Mouse (Mus musculus): ENCODE data around the gene Thumpd3. TPM values are rescaled to one million over a fixed set of nuclear protein-coding genes. Genes with fewer than 3 reads are reported as not detected.

The Thumpd3 gene
- 18.8 TPM for polyA plus RNA-seq (2012; fragmentation: generic; extraction: Trizol)
- long read RNA-seq, experiment 1, transcript Thumpd3-201 (10 exons, 2,163 nt): major isoform, 29 of 41 reads
- long read RNA-seq, experiment 1, partial matches to known transcripts: 2 of 41 reads
- long read RNA-seq, experiment 1, other reads (novel, unspliced or antisense): 10 of 41 reads
- long read RNA-seq, experiment 2, transcript Thumpd3-201 (10 exons, 2,163 nt): major isoform, 185 of 283 reads
- long read RNA-seq, experiment 2, partial matches to known transcripts: 24 of 283 reads
- long read RNA-seq, experiment 2, other reads (novel, unspliced or antisense): 73 of 283 reads

DNA sequence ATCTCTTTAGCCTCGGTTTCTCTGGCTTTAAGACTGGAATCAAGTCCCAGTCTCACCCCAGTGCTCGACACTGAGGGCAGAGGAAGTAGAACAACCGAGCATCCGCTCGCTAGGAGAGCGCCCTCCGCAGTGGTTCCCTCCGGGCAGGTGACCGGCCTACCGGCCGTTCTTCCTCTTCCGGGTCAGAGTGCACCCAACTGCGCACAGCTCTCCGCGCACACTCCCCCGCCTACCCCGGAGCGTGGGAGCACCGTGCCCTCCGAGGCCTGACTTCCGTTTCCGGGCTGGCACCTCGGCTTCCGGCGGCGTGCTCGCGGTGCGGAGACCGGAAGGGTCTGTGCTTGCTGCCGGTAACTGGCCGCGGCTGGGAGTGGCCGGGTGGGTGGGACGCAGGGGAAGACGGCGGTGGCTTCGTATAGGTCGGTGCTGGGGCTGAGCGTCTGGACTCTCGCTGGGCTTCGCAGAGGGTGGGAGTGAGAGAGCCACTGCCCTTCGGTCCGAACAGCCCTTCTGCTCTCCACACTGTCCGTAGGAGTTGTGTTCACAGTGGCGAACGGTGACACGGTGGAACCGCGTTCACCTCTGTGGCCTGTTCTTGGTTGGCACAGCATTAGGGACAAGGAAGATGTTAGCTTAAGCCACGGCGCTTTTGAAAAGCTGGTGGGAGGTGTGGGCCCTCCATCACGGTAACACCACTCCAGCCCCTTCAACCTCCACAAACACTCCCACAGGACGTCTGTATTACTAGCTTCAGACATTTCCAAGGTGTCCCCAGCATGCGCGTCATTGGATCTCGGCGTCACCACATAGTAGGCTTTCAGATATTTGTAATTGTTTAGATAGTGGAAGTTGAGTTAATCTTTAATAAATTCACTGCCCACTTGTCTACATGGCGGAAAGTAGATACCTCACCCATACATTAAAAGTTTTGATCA, at the start of gene Thumpd3:
Thumpd3 (plus strand) TSS at position 185 of the 935 bp plus-strand sequence.
- TF ChIP-seq CEBPB (IDR thresholded peaks at IDR 0.05; ENCODE audit: low read depth) (no peak), MYOD1 (IDR thresholded peaks at IDR 0.05; ENCODE audit: control insufficient read depth, insufficient read length, low read depth) (no peak), CTCF (IDR thresholded peaks at IDR 0.05; ENCODE audit: control insufficient read depth, insufficient read depth, insufficient read length) (no peak), MYOG (IDR thresholded peaks at IDR 0.05; ENCODE audit: control insufficient read depth, extremely low read depth, insufficient read length) (no peak), MAX (IDR thresholded peaks at IDR 0.05) (peak; percentile 94), FOSL1 (IDR thresholded peaks at IDR 0.05; ENCODE audit: insufficient read depth, low read length, poor library complexity, severe bottlenecking) (no peak), USF1 (IDR thresholded peaks at IDR 0.05; ENCODE audit: low read depth) (peak; percentile 81)
- H3K27me3 ChIP-seq (ENCODE audit: control insufficient read depth, insufficient read depth, insufficient read length): no peaks in the 10 kb centered on the region
- peaks cover 31% of the 10 kb centered on the region for H3K36me3 ChIP-seq (ENCODE audit: control insufficient read depth, insufficient read depth)
- peak within 1 kb of the TSS; percentile 98 for H3ac ChIP-seq (ENCODE audit: control insufficient read depth, insufficient read length, low read depth)
- H3K79me2 ChIP-seq (ENCODE audit: control insufficient read depth, insufficient read depth): peaks cover 40% of the 10 kb centered on the region
- H3K79me3 ChIP-seq (ENCODE audit: low read depth): peaks cover 17% of the 10 kb centered on the region
- peak within 1 kb of the TSS; percentile 92 for H3K4me3 ChIP-seq (ENCODE audit: insufficient read depth, poor library complexity, severe bottlenecking)

DNA sequence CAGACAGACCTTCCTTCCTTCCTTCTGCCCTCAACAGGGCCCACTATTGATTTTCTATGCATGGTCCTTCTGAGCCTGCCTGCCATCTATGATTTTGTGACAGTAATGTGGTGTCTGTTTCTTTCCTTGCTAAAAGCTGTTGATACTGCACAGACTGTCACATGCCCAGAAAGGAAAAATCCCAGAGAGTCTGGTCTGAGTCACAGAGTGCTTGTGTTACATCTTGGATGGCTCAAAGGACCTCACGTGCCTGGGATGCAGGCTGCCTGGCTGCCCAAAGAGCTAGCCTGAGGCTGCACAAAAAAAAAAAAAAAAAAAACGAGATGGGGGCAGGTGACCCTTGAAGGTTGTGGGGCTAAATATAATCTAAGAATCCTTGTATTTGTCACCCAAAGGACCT, 46.8 kb upstream of the Thumpd3 start:
- Histone ChIP-seq H3K79me2 (ENCODE audit: control insufficient read depth, insufficient read depth) (no peaks in the 10 kb centered on the region), H3ac (ENCODE audit: control insufficient read depth, insufficient read length, low read depth) (no peak overlapping the region), H3K79me3 (ENCODE audit: low read depth) (no peaks in the 10 kb centered on the region), H3K27me3 (ENCODE audit: control insufficient read depth, insufficient read depth, insufficient read length) (no peaks in the 10 kb centered on the region), H3K4me3 (ENCODE audit: insufficient read depth, poor library complexity, severe bottlenecking) (no peak overlapping the region), H3K36me3 (ENCODE audit: control insufficient read depth, insufficient read depth) (no peaks in the 10 kb centered on the region)
- TF ChIP-seq CEBPB (IDR thresholded peaks at IDR 0.05; ENCODE audit: low read depth) (no peak), MYOD1 (IDR thresholded peaks at IDR 0.05; ENCODE audit: control insufficient read depth, insufficient read length, low read depth) (no peak), MAX (IDR thresholded peaks at IDR 0.05) (no peak), FOSL1 (IDR thresholded peaks at IDR 0.05; ENCODE audit: insufficient read depth, low read length, poor library complexity, severe bottlenecking) (no peak), USF1 (IDR thresholded peaks at IDR 0.05; ENCODE audit: low read depth) (no peak), CTCF (IDR thresholded peaks at IDR 0.05; ENCODE audit: control insufficient read depth, insufficient read depth, insufficient read length) (no peak), MYOG (IDR thresholded peaks at IDR 0.05; ENCODE audit: control insufficient read depth, extremely low read depth, insufficient read length) (no peak)

- H3K27me3 ChIP-seq (ENCODE audit: control insufficient read depth, insufficient read depth, insufficient read length): no peaks in the 10 kb centered on the region
- no peaks in the 10 kb centered on the region for H3K79me3 ChIP-seq (ENCODE audit: low read depth)
- no peaks in the 10 kb centered on the region for H3K79me2 ChIP-seq (ENCODE audit: control insufficient read depth, insufficient read depth)
- peak; percentile 27 for TF ChIP-seq MAX (IDR thresholded peaks at IDR 0.05)
- TF ChIP-seq CTCF (IDR thresholded peaks at IDR 0.05; ENCODE audit: control insufficient read depth, insufficient read depth, insufficient read length): peak; percentile 73
- TF ChIP-seq FOSL1 (IDR thresholded peaks at IDR 0.05; ENCODE audit: insufficient read depth, low read length, poor library complexity, severe bottlenecking): no peak
- TF ChIP-seq CEBPB (IDR thresholded peaks at IDR 0.05; ENCODE audit: low read depth): no peak
- TF ChIP-seq USF1 (IDR thresholded peaks at IDR 0.05; ENCODE audit: low read depth): no peak
- no peak for TF ChIP-seq MYOD1 (IDR thresholded peaks at IDR 0.05; ENCODE audit: control insufficient read depth, insufficient read length, low read depth)
- no peak for TF ChIP-seq MYOG (IDR thresholded peaks at IDR 0.05; ENCODE audit: control insufficient read depth, extremely low read depth, insufficient read length)
- no peak overlapping the region for H3ac ChIP-seq (ENCODE audit: control insufficient read depth, insufficient read length, low read depth)
- no peaks in the 10 kb centered on the region for H3K36me3 ChIP-seq (ENCODE audit: control insufficient read depth, insufficient read depth)
- no peak overlapping the region for H3K4me3 ChIP-seq (ENCODE audit: insufficient read depth, poor library complexity, severe bottlenecking)
Observed at GRCm38 (mm10) chr6:113000666-113001287, 45.2 kb upstream of the Thumpd3 start.

DNA sequence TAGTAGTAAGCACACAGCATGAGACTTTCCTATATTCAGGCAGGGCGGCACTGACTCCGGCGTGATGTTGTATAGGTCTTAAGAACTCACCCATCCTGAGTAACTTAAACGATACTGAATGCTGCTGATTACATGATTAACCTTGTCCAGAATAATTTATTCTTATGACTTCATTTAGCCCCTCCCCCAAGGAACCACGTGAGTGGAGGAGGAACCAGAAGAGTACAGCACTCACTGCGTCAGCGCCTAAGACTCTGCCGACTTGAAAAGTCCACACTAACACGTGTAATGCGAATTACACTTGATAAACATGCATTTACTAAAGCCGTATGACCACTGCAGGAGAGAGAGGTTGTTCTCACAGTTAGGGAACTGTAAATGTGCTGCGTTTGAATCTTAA, 44.3 kb upstream of the Thumpd3 start:
- Histone ChIP-seq H3K27me3 (ENCODE audit: control insufficient read depth, insufficient read depth, insufficient read length) (no peaks in the 10 kb centered on the region), H3ac (ENCODE audit: control insufficient read depth, insufficient read length, low read depth) (no peak overlapping the region), H3K79me2 (ENCODE audit: control insufficient read depth, insufficient read depth) (no peaks in the 10 kb centered on the region), H3K36me3 (ENCODE audit: control insufficient read depth, insufficient read depth) (no peaks in the 10 kb centered on the region), H3K79me3 (ENCODE audit: low read depth) (no peaks in the 10 kb centered on the region), H3K4me3 (ENCODE audit: insufficient read depth, poor library complexity, severe bottlenecking) (no peak overlapping the region)
- TF ChIP-seq USF1 (IDR thresholded peaks at IDR 0.05; ENCODE audit: low read depth) (peak; percentile 8), MYOG (IDR thresholded peaks at IDR 0.05; ENCODE audit: control insufficient read depth, extremely low read depth, insufficient read length) (no peak), CTCF (IDR thresholded peaks at IDR 0.05; ENCODE audit: control insufficient read depth, insufficient read depth, insufficient read length) (no peak)

DNA sequence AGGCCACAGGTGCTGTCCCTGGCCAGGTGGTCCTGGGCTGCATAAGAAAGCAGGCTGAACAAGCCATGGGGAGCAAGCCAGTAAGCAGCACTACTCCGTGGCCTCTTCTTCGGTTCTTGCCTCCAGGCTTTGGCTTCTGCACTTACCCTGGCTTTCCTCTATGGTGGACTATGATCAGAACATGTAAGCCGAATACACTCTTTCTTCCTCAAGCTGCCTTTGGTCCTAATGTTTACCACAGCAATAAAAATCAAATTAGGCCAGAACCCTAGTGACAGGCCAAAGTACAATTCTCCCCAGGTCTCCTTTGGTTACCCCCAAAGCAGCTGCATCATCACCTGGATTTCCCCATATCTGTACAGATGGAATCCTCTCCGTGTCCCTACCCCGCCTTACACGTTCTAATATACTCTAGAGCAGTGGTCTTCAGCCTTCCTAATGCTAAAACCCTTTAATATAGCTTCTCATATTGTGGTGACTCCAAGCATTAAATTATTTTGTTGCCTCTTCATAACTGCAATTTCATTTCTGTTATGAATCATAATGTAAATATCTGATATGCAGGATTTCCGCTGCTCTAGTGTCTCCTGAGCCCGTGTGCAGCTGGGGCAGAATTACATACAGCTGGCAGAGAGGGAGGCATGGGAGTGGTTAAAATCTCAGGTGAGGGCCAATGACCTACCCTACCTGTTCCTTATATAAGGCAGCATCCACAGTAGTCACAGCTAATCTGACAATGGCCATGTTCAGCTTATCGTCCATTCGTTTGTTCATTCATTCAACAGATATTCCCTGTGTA, 42.5 kb upstream of the Thumpd3 start:
- Histone ChIP-seq H3K36me3 (ENCODE audit: control insufficient read depth, insufficient read depth) (no peaks in the 10 kb centered on the region), H3K27me3 (ENCODE audit: control insufficient read depth, insufficient read depth, insufficient read length) (no peaks in the 10 kb centered on the region), H3K79me3 (ENCODE audit: low read depth) (no peaks in the 10 kb centered on the region), H3K79me2 (ENCODE audit: control insufficient read depth, insufficient read depth) (no peaks in the 10 kb centered on the region), H3K4me3 (ENCODE audit: insufficient read depth, poor library complexity, severe bottlenecking) (no peak overlapping the region), H3ac (ENCODE audit: control insufficient read depth, insufficient read length, low read depth) (no peak overlapping the region)
- no peak for TF ChIP-seq FOSL1 (IDR thresholded peaks at IDR 0.05; ENCODE audit: insufficient read depth, low read length, poor library complexity, severe bottlenecking)
- no peak for TF ChIP-seq CTCF (IDR thresholded peaks at IDR 0.05; ENCODE audit: control insufficient read depth, insufficient read depth, insufficient read length)
- TF ChIP-seq MYOG (IDR thresholded peaks at IDR 0.05; ENCODE audit: control insufficient read depth, extremely low read depth, insufficient read length): no peak
- no peak for TF ChIP-seq USF1 (IDR thresholded peaks at IDR 0.05; ENCODE audit: low read depth)
- TF ChIP-seq MAX (IDR thresholded peaks at IDR 0.05): no peak
- no peak for TF ChIP-seq CEBPB (IDR thresholded peaks at IDR 0.05; ENCODE audit: low read depth)
- no peak for TF ChIP-seq MYOD1 (IDR thresholded peaks at IDR 0.05; ENCODE audit: control insufficient read depth, insufficient read length, low read depth)

Measured in C2C12 (cell line).